Mouse (Mus musculus) embryonic facial prominence, embryonic 11.5 days (tissue): ENCODE results near the gene Tm9sf2. TPM values are rescaled to one million over a fixed set of nuclear protein-coding genes. Genes with fewer than 3 reads are reported as not detected.
"Not testable (repeated sequence)": the region's sequence is repeated elsewhere in the genome, so short reads cannot be mapped to it uniquely, and the experiment has no call there.

ENCODE experiments used
- ATAC-seq: fragments of 200-750 bp; cut with Nextera tagmentation; replicated peaks from 2 replicates; pipeline ENCODE4 v1.8.0; 2017; ENCODE audit warnings: low read depth; ENCODE audit not compliant: insufficient number of reproducible peaks, low FRiP score, low TSS enrichment
- DNase-seq: peaks from one replicate; pipeline ENCODE4 v3.0.0-alpha.2; 2015; ENCODE audit warnings: low spot score
- H3K27ac ChIP-seq: fragments of 300-500 bp; sonication (generic); replicated peaks from 2 replicates; pipeline ENCODE4 v1.5.1; 2014; ENCODE audit warnings: mild to moderate bottlenecking, low read depth, low read length, control low read depth
- H3K27me3 ChIP-seq: fragments of 300-500 bp; sonication (generic); 2 replicates; pipeline ENCODE4 v1.6.1; 2014; ENCODE audit warnings: mild to moderate bottlenecking, low read length, moderate library complexity, mixed read lengths; ENCODE audit not compliant: control insufficient read depth, insufficient read depth
- H3K36me3 ChIP-seq: fragments of 300-500 bp; sonication (generic); replicated peaks from 2 replicates; pipeline ENCODE4 v1.6.1; 2014; ENCODE audit warnings: low read depth, mild to moderate bottlenecking, low read length, moderate library complexity, mixed read lengths; ENCODE audit not compliant: control insufficient read depth, insufficient read depth
- H3K4me1 ChIP-seq: fragments of 300-500 bp; sonication (generic); 2 replicates; pipeline ENCODE4 v1.6.1; 2014; ENCODE audit warnings: low read length, mixed read lengths; ENCODE audit not compliant: control insufficient read depth, insufficient read depth
- H3K4me2 ChIP-seq: fragments of 300-500 bp; sonication (generic); 2 replicates; pipeline ENCODE4 v1.6.1; 2014; ENCODE audit warnings: low read depth, mild to moderate bottlenecking, control low read depth, low read length, moderate library complexity
- H3K4me3 ChIP-seq: fragments of 300-500 bp; sonication (generic); 2 replicates; pipeline ENCODE4 v1.5.1; 2014; ENCODE audit warnings: low read depth, low read length, control low read depth
- H3K9ac ChIP-seq: fragments of 300-500 bp; sonication (generic); replicated peaks from 2 replicates; pipeline ENCODE4 v1.6.1; 2014; ENCODE audit warnings: mild to moderate bottlenecking, control low read depth, low read length
- H3K9me3 ChIP-seq: fragments of 300-500 bp; sonication (generic); replicated peaks from 2 replicates; pipeline ENCODE4 v1.6.1; 2016; ENCODE audit warnings: mild to moderate bottlenecking, low read length, inconsistent platforms, mixed read lengths; ENCODE audit not compliant: control insufficient read depth
- WGBS: fragments of 180-500 bp; shearing (Covaris S2); extraction: QIAGEN DNeasy Blood & Tissue Kit; methylation state at CpG from one replicate; pipeline ENCODE4 v1.1.7; 2014; 5-methylcytosine and 5-hydroxymethylcytosine counted together
- polyA plus RNA-seq: library from polyadenylated mRNA; unstranded; fragments of >200 nt; fragmentation: Nextera tagmentation; extraction: Ambion mirVana; gene quantifications from 2 replicates; pipeline ENCODE4 v1.2.1, GENCODE M21; 2014

Gene Tm9sf2
- polyA plus RNA-seq, 1 experiment from 2014 or later: 159 TPM

- no peak overlapping the region for H3K4me2 ChIP-seq
- no peak overlapping the region for H3K9ac ChIP-seq
- ATAC-seq (no peak), DNase-seq (no peak)
- no peaks in the 10 kb centered on the region for H3K27me3 ChIP-seq
- WGBS: 85% methylated on average over 5 of the region's 5 CpGs
- H3K9me3 ChIP-seq: no peaks in the 10 kb centered on the region
- no peak overlapping the region for H3K4me3 ChIP-seq
- no peaks in the 10 kb centered on the region for H3K36me3 ChIP-seq
- H3K27ac ChIP-seq: no peak overlapping the region
- no peaks in the 10 kb centered on the region for H3K4me1 ChIP-seq
Measured at GRCm38 (mm10) chr14:122079921-122080320, 26.9 kb upstream of the Tm9sf2 start.

- no peak for ATAC-seq
- Histone ChIP-seq H3K4me2 (no peak overlapping the region), H3K4me3 (no peak overlapping the region), H3K4me1 (no peaks in the 10 kb centered on the region), H3K27ac (no peak overlapping the region), H3K27me3 (no peaks in the 10 kb centered on the region), H3K9ac (no peak overlapping the region), H3K36me3 (no peaks in the 10 kb centered on the region), H3K9me3 (no peaks in the 10 kb centered on the region)
- DNase-seq: no peak
- WGBS: 67% methylated on average over 3 of the region's 3 CpGs
Measured at GRCm38 (mm10) chr14:122081308-122081707, 25.5 kb upstream of the Tm9sf2 start.

- Histone ChIP-seq H3K4me1 (no peaks in the 10 kb centered on the region), H3K27ac (no peak overlapping the region), H3K36me3 (no peaks in the 10 kb centered on the region), H3K9ac (no peak overlapping the region), H3K9me3 (no peaks in the 10 kb centered on the region), H3K27me3 (no peaks in the 10 kb centered on the region), H3K4me2 (no peak overlapping the region), H3K4me3 (no peak overlapping the region)
- 81% methylated on average over 7 of the region's 7 CpGs for WGBS
- ATAC-seq: no peak
- no peak for DNase-seq
Measured at GRCm38 (mm10) chr14:122083499-122083898, 23.3 kb upstream of the Tm9sf2 start.

- no peak overlapping the region for H3K27ac ChIP-seq
- H3K36me3 ChIP-seq: no peaks in the 10 kb centered on the region
- no peak overlapping the region for H3K9ac ChIP-seq
- H3K4me2 ChIP-seq: no peak overlapping the region
- H3K27me3 ChIP-seq: no peaks in the 10 kb centered on the region
- H3K4me1 ChIP-seq: no peaks in the 10 kb centered on the region
- WGBS: 83% methylated on average over 5 of the region's 5 CpGs
- no peak for ATAC-seq
- no peak for DNase-seq
- no peaks in the 10 kb centered on the region for H3K9me3 ChIP-seq
- no peak overlapping the region for H3K4me3 ChIP-seq
Measured at GRCm38 (mm10) chr14:122087956-122088355, 18.9 kb upstream of the Tm9sf2 start.

GRCm38 (mm10) chr14:122092363-122092762 lies 14.5 kb upstream of the Tm9sf2 start:
- H3K4me2 ChIP-seq: no peak overlapping the region
- WGBS: 76% methylated on average over 4 of the region's 4 CpGs
- no peaks in the 10 kb centered on the region for H3K36me3 ChIP-seq
- no peak overlapping the region for H3K27ac ChIP-seq
- ATAC-seq (no peak), DNase-seq (no peak)
- H3K4me3 ChIP-seq: no peak overlapping the region
- no peak overlapping the region for H3K9ac ChIP-seq
- H3K4me1 ChIP-seq: no peaks in the 10 kb centered on the region
- no peaks in the 10 kb centered on the region for H3K27me3 ChIP-seq
- H3K9me3 ChIP-seq: no peaks in the 10 kb centered on the region

- H3K27me3 ChIP-seq: no peaks in the 10 kb centered on the region
- no peak overlapping the region for H3K27ac ChIP-seq
- H3K9ac ChIP-seq: no peak overlapping the region
- 97% methylated on average over 11 of the region's 11 CpGs for WGBS
- H3K4me1 ChIP-seq: no peaks in the 10 kb centered on the region
- no peaks in the 10 kb centered on the region for H3K9me3 ChIP-seq
- DNase-seq (no peak), ATAC-seq (no peak)
- H3K36me3 ChIP-seq: no peaks in the 10 kb centered on the region
- H3K4me2 ChIP-seq: no peak overlapping the region
- H3K4me3 ChIP-seq: no peak overlapping the region
Measured at GRCm38 (mm10) chr14:122096331-122096730, 10.5 kb upstream of the Tm9sf2 start.

- DNase-seq (no peak), ATAC-seq (no peak)
- Histone ChIP-seq H3K36me3 (no peaks in the 10 kb centered on the region), H3K4me1 (no peaks in the 10 kb centered on the region), H3K4me2 (no peak overlapping the region), H3K27ac (no peak overlapping the region), H3K4me3 (no peak overlapping the region), H3K27me3 (no peaks in the 10 kb centered on the region), H3K9me3 (no peaks in the 10 kb centered on the region), H3K9ac (no peak overlapping the region)
- WGBS: 88% methylated on average over 4 of the region's 4 CpGs
Measured at GRCm38 (mm10) chr14:122099584-122099983, 7.3 kb upstream of the Tm9sf2 start.

GRCm38 (mm10) chr14:122101890-122102289 lies 4.9 kb upstream of the Tm9sf2 start:
- DNase-seq, H3K27ac ChIP-seq, H3K4me1 ChIP-seq, H3K9ac ChIP-seq, H3K4me2 ChIP-seq, H3K27me3 ChIP-seq, ATAC-seq, H3K9me3 ChIP-seq, H3K4me3 ChIP-seq, H3K36me3 ChIP-seq: not testable (repeated sequence)
- WGBS: 92% methylated on average over 9 of the region's 9 CpGs
